Mouse (Mus musculus) spleen, postnatal 36 days (tissue): ENCODE measurements around the gene Tmem179.

Source experiments
- DNase-seq, 2 experiments: peaks; one replicate each; pipeline ENCODE4 v3.0.0; 2022; ENCODE audit warnings: low spot score in 2 of 2, mixed read lengths in 1 of 2

Tmem179 gene

DNA sequence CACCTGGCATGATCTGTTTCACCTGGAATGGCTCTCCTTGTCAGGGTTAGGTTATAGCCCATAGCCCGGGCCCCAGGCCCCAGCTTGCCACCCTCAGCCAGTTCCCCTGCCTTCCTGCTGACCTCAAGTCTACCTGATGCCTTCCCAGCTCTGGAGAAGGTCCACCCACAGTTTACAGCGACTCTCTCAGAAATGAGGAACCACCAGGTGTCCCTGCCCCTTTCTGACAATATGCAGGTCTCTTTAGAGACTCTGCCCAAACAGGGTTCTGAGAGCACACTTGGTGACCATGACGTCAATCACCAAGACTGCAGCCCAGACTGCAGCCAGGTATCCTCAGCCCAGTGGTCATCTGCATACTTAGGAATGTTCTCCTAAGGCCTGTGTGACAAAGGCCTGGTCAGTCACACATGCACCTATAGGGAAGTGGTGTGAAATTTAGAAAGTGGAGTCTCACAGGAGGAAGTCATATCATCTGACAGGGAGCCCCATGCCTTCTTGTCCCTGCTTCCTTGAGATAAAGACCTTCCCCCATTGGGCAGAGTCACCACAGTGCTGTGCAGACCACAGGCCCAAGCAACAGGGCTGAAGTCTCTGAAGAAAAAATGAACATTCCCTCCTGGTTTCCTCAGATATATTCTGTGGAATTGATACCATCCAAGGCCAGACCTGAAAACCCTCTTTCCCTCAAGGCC lies 52.6 kb downstream of the Tmem179 start:
- DNase-seq: no peak

DNA sequence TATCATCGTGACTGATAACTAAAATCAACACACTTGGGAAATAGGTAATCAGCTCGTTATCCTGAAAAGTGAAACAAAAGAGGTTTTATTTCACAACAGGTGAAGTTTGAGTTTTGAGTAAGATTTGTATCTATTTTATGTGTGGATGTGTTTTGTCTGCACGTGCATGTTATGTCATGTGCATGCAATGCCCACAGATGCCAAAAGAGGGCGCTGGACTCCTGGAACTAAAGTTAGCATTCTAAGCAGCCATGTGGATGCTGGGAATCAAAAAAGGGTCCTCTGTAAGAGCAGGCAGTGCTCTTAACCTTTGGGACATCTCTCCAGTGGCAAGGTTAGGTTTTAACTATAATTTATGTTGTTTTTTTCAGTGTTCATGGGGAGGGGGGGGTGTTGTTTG lies 53.3 kb downstream of the Tmem179 start:
- DNase-seq: no peak

DNA sequence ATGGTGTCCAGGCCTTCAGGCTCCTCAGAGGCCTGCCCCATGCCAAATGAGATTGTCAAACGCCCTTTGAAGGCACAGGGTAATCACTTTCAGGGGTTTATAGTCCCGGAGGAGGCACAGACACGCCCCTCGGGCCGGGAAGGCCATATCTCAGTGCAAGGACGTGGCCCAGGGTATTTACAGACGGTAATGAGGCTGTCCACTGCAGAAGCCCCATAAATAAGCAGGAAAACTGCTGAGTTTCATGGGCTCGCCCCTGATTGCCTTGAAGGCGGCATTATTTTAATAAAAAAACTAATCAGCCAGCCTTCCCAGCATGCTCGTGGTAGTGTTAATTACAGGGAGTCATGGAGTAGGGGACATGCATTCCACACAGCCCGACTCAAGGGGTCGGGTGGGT lies 54.1 kb downstream of the Tmem179 start:
- DNase-seq: no peak

DNA sequence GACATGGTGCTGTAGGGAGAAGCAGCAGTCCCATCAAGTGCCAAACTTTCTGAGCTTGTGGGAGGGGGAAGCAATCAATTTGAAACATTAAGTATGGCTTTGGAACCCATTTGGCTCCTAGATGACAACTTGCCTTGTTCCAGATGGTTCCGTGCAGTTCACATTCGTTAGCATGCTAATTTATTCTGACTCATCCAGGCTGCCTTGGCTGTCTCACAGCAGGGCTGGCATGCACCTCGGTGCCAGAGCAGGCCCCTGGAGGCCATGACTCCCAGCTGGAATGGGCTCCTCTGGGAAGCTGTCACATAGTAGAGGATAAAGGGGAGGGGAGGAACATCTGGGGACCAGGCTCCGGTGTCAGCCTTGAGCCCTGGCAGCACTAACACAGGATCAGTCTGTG lies 58.7 kb downstream of the Tmem179 start:
- DNase-seq: no peak

DNA sequence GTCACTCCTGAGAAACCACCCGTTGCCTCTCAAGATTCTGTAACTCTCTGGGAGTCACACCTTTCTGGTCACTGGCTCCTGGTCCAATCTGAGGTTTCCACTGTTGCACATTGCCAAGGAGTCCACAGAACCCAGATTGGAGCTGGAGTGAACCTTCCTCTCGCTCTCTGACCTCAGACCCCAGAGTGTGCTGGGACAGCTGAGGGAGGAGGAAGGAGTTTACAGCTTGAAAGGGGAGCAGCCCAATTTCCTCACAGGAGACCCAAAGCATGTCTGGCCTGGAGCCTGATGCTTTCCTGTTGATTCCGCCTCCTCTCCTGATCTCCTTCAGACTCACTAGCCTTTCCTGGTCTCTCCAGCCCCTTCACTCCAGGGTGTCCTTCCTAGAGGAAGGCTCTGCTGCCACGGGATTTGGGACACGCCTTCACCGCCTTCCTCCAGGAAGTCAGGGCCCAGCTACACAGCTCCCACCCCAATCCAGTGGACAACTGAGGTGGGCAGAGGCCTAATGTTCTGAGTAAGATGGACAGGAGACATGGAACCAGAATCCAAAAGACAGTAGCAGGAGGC lies 60.3 kb downstream of the Tmem179 start:
- no peak for DNase-seq

DNA sequence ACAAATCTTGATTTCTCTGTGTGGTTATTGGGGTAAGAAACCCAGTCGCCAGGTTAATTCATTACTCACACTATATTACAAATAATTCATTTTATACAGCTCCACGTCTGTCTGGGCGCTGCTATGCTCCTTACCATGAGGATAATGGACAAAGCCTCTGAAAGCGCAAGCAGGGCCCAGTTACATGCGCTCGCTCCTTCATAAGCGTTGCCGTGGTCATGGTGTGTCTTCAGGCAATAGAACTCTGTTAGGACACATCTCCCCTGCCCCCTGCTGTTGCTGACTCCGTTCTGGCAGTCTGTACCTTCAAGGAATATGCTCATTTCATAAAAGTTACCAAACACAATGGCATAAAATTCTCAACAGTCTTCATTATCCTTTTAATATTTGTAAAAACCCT lies 64.7 kb downstream of the Tmem179 start:
- no peak for DNase-seq

DNA sequence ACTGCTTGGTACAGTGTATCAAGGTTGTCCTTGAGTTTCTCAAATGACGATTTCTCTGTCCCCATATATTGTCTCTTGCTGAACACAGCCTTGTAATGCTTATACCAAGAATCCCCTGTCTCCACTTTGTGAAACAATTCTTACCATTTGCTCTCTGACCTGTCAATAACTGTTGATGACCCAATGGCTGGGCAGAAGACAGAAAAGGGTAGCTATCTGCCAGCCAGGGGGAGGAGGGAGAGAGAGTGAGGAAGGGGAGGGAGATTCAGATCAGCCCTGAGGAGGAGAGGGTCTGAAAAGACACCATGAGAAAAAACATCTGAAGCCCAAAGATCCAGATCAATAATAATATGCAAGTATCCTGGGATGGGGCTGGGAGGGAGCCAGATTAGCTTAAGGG lies 65.2 kb downstream of the Tmem179 start:
- DNase-seq: no peak

DNA sequence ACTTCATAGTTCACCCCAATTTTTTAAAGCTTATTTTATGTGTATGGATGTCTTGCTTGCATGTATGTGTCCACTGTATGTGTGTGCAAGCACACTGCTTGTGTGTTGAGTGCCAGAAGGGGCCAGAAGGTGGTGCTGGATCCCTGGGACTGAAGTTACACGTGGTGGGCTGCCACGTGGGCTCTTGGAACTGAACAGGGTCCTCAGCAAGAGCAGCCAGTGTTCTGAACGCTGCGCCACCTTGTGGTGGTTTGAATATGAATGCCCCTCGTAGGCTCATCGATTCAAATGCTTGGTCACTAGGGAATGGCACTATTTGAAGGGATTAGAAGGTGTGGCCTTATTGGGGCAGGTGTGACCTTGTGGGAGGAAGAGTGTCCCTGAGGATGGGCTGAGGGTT lies 65.7 kb downstream of the Tmem179 start:
- DNase-seq: no peak
